Mouse (Mus musculus) stomach, embryonic 14.5 days (tissue): ENCODE results near the gene Wnt9a. TPM values are rescaled to one million over a fixed set of nuclear protein-coding genes. Genes with fewer than 3 reads are reported as not detected.

Source experiments
- ATAC-seq: fragments of 200-750 bp; cut with Nextera tagmentation; 2 replicates; pipeline ENCODE4 v1.8.0; 2017; ENCODE audit warnings: low read depth, moderate TSS enrichment; ENCODE audit not compliant: insufficient number of reproducible peaks, insufficient read depth, low FRiP score
- H3K27ac ChIP-seq: fragments of 300-500 bp; sonication (generic); 2 replicates; pipeline ENCODE4 v1.5.1; 2014; ENCODE audit warnings: mild to moderate bottlenecking, low read length, moderate library complexity, mixed read lengths
- H3K27me3 ChIP-seq: fragments of 300-500 bp; sonication (generic); 2 replicates; pipeline ENCODE4 v1.6.1; 2014; ENCODE audit warnings: low read length, control low read depth, mixed read lengths; ENCODE audit not compliant: control insufficient read depth, insufficient read depth
- H3K36me3 ChIP-seq: fragments of 300-500 bp; sonication (generic); 2 replicates; pipeline ENCODE4 v1.6.1; 2014; ENCODE audit warnings: mild to moderate bottlenecking, control low read depth, low read length, moderate library complexity, mixed read lengths; ENCODE audit not compliant: control insufficient read depth, insufficient read depth
- H3K4me1 ChIP-seq: fragments of 300-500 bp; sonication (generic); 2 replicates; pipeline ENCODE4 v1.6.1; 2014; ENCODE audit warnings: low read length, control low read depth, mixed read lengths; ENCODE audit not compliant: control insufficient read depth, insufficient read depth
- H3K4me2 ChIP-seq: fragments of 300-500 bp; sonication (generic); replicated peaks from 2 replicates; pipeline ENCODE4 v1.6.1; 2014; ENCODE audit warnings: low read depth, low read length, control low read depth
- H3K4me3 ChIP-seq: fragments of 300-500 bp; sonication (generic); 2 replicates; pipeline ENCODE4 v1.5.1; 2014; ENCODE audit warnings: low read depth, low read length, control low read depth
- H3K9ac ChIP-seq: fragments of 300-500 bp; sonication (generic); replicated peaks from 2 replicates; pipeline ENCODE4 v1.6.1; 2014; ENCODE audit warnings: low read depth, mild to moderate bottlenecking, control low read depth, low read length, moderate library complexity, mixed read lengths
- H3K9me3 ChIP-seq: fragments of 300-500 bp; sonication (generic); 2 replicates; pipeline ENCODE4 v1.6.1; 2016; ENCODE audit warnings: low read depth, low read length, control low read depth; ENCODE audit not compliant: control insufficient read depth
- WGBS: fragments of 180-500 bp; shearing (Covaris S2); extraction: QIAGEN DNeasy Blood & Tissue Kit; methylation state at CpG from one replicate; pipeline ENCODE4 v1.1.7; 2014; 5-methylcytosine and 5-hydroxymethylcytosine counted together
- polyA plus RNA-seq: library from polyadenylated mRNA; unstranded; fragments of >200 nt; fragmentation: Nextera tagmentation; extraction: Ambion mirVana; gene quantifications from 2 replicates; pipeline ENCODE4 v1.2.1, GENCODE M21; 2014

Wnt9a gene
- polyA plus RNA-seq, 1 experiment from 2014 or later, result 3.1 TPM

DNA sequence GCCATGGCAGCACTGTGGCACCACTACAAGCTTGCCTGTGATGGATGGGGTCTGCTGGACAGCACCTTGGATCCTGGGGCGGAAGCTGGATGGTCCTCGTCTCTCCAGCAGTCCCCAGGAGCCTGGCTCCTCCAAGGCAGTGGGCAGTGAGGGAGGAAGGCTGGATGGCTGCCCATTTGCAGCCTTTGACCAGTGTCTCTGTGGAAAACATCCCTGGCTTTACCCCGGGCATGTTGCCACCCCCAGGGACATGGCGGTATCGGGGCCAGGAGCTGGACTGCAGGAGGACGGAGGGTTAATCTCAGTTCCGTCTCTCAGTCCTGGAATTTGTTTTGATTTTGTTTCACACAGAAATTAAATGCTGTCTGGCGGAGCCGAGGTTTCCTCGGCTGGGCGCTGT lies 7.2 kb downstream of the Wnt9a start:
- Histone ChIP-seq H3K4me3 (no peak overlapping the region), H3K4me1 (peaks cover 44% of the 10 kb centered on the region; the same call in 1 of the 2 replicates), H3K4me2 (0 out of 2 replicates have a peak overlapping the region, but pooled peaks have one; percentile 3), H3K27ac (no peak overlapping the region), H3K9ac (no peak overlapping the region), H3K36me3 (no peaks in the 10 kb centered on the region), H3K9me3 (no peaks in the 10 kb centered on the region), H3K27me3 (no peaks in the 10 kb centered on the region)
- no peak for ATAC-seq
- WGBS, result 34% methylated on average over 11 of the region's 11 CpGs

- ATAC-seq, result no peak
- H3K36me3 ChIP-seq, result no peaks in the 10 kb centered on the region
- H3K27me3 ChIP-seq, result no peaks in the 10 kb centered on the region
- 55% methylated on average over 6 of the region's 6 CpGs for WGBS
- no peak overlapping the region for H3K27ac ChIP-seq
- no peak overlapping the region for H3K4me3 ChIP-seq
- no peak overlapping the region for H3K4me2 ChIP-seq
- H3K4me1 ChIP-seq, result peaks cover 30% of the 10 kb centered on the region; the same call in 1 of the 2 replicates
- H3K9ac ChIP-seq, result no peak overlapping the region
- no peaks in the 10 kb centered on the region for H3K9me3 ChIP-seq
Observed at GRCm38 (mm10) chr11:59316517-59316916, 9.8 kb downstream of the Wnt9a start.

GRCm38 (mm10) chr11:59322988-59323387 lies 16.3 kb downstream of the Wnt9a start:
- Histone ChIP-seq H3K9me3 (no peaks in the 10 kb centered on the region), H3K4me1 (no peaks in the 10 kb centered on the region), H3K4me2 (no peak overlapping the region), H3K27ac (no peak overlapping the region), H3K27me3 (no peaks in the 10 kb centered on the region), H3K36me3 (no peaks in the 10 kb centered on the region), H3K9ac (no peak overlapping the region), H3K4me3 (no peak overlapping the region)
- 88% methylated on average over 3 of the region's 3 CpGs for WGBS
- no peak for ATAC-seq

DNA sequence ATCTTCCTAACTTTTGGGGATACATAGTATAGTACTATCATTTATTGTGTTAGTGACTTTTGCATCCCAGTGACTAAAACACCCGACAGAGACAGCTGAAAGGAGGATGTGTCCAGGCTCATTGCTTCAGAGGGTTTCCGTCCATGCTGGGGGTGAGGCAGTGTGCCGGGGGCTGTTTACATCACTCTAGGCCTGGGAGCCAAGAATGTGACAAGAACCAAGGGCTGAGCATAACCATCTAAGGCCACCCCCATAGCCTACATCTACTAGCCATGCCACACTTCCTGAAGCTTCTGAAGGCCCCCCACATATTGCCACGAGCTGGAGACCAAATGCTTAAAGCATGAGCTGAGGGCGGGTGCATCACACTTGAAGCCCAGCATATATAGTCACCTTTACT lies 18.0 kb downstream of the Wnt9a start:
- H3K4me1 ChIP-seq, result no peaks in the 10 kb centered on the region
- no peak overlapping the region for H3K4me3 ChIP-seq
- no peak overlapping the region for H3K4me2 ChIP-seq
- ATAC-seq, result no peak
- no peak overlapping the region for H3K27ac ChIP-seq
- no peak overlapping the region for H3K9ac ChIP-seq
- no peaks in the 10 kb centered on the region for H3K9me3 ChIP-seq
- no peaks in the 10 kb centered on the region for H3K27me3 ChIP-seq
- H3K36me3 ChIP-seq, result no peaks in the 10 kb centered on the region
- WGBS, result 43% methylated on average over 5 of the region's 5 CpGs

GRCm38 (mm10) chr11:59327625-59328024 lies 20.9 kb downstream of the Wnt9a start:
- H3K4me3 ChIP-seq, result no peak overlapping the region
- no peak overlapping the region for H3K4me2 ChIP-seq
- WGBS, result 85% methylated on average over 18 of the region's 18 CpGs
- no peak overlapping the region for H3K27ac ChIP-seq
- no peaks in the 10 kb centered on the region for H3K9me3 ChIP-seq
- no peaks in the 10 kb centered on the region for H3K27me3 ChIP-seq
- ATAC-seq, result no peak
- no peaks in the 10 kb centered on the region for H3K36me3 ChIP-seq
- no peak overlapping the region for H3K9ac ChIP-seq
- no peaks in the 10 kb centered on the region for H3K4me1 ChIP-seq

DNA sequence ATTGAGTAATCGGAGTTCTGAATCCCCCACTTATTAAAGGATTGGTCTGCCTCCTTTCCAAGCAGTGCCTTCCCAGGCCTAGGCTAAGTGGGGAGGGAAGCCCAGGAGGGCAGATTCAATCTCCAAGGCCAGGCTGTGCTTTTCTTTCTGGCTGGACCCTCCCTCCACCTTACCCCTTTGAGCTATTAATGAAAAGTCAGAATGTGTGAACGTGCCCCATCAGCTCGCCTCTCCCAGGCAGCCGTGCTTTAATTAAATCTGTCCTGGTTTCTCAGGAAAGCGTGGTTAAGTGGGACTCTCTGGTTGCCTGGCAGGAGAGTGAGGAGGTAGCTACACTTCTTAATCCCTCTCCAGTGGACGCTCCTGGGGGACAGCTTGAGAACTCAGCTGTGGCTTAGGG lies 22.9 kb downstream of the Wnt9a start:
- WGBS, result 43% methylated on average over 6 of the region's 6 CpGs
- Histone ChIP-seq H3K36me3 (no peaks in the 10 kb centered on the region), H3K4me3 (no peak overlapping the region), H3K27me3 (no peaks in the 10 kb centered on the region), H3K9me3 (no peaks in the 10 kb centered on the region), H3K4me2 (no peak overlapping the region), H3K4me1 (0 out of 2 replicates have a peak, but pooled peaks cover 8% of the 10 kb centered on the region), H3K9ac (no peak overlapping the region), H3K27ac (no peak overlapping the region)
- no peak for ATAC-seq

DNA sequence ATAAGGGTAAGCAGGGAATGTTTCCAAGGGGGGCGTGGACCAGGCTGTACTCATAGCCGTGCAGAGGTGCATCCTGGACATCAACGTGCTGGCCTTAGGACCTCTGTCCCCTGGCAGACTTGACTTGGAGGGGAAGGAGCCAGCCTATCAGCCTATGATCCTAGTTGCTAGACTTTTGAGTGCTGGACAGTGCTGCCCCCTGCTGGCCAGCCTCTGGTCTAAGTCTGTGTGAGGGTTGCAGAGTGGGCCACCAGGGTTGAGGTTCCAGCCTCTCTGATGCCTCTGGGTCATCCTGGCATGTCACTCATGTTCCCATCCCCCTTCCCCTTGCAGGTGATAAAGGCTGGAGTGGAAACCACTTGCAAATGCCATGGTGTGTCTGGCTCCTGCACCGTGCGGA lies 23.8 kb downstream of the Wnt9a start:
- Histone ChIP-seq H3K9ac (no peak overlapping the region), H3K27ac (no peak overlapping the region), H3K4me1 (0 out of 2 replicates have a peak, but pooled peaks cover 8% of the 10 kb centered on the region), H3K36me3 (no peaks in the 10 kb centered on the region), H3K4me2 (no peak overlapping the region), H3K9me3 (no peaks in the 10 kb centered on the region), H3K4me3 (no peak overlapping the region), H3K27me3 (no peaks in the 10 kb centered on the region)
- 43% methylated on average over 5 of the region's 5 CpGs for WGBS
- no peak for ATAC-seq

GRCm38 (mm10) chr11:59331167-59331869 lies 24.6 kb downstream of the Wnt9a start:
- no peak overlapping the region for H3K4me2 ChIP-seq
- no peaks in the 10 kb centered on the region for H3K36me3 ChIP-seq
- WGBS, result 68% methylated on average over 16 of the region's 16 CpGs
- no peaks in the 10 kb centered on the region for H3K9me3 ChIP-seq
- no peak overlapping the region for H3K4me3 ChIP-seq
- no peak for ATAC-seq
- no peak overlapping the region for H3K9ac ChIP-seq
- peaks cover 11% of the 10 kb centered on the region; the same call in 1 of the 2 replicates for H3K4me1 ChIP-seq
- no peak overlapping the region for H3K27ac ChIP-seq
- no peaks in the 10 kb centered on the region for H3K27me3 ChIP-seq

GRCm38 (mm10) chr11:59332938-59333337 lies 26.2 kb downstream of the Wnt9a start:
- Histone ChIP-seq H3K4me2 (no peak overlapping the region), H3K4me3 (no peak overlapping the region), H3K9me3 (no peaks in the 10 kb centered on the region), H3K27ac (no peak overlapping the region), H3K27me3 (no peaks in the 10 kb centered on the region), H3K9ac (no peak overlapping the region), H3K4me1 (peaks cover 12% of the 10 kb centered on the region; the same call in 1 of the 2 replicates), H3K36me3 (no peaks in the 10 kb centered on the region)
- no peak for ATAC-seq
- WGBS, result 30% methylated on average over 9 of the region's 9 CpGs
